In the genomic region with DNA sequence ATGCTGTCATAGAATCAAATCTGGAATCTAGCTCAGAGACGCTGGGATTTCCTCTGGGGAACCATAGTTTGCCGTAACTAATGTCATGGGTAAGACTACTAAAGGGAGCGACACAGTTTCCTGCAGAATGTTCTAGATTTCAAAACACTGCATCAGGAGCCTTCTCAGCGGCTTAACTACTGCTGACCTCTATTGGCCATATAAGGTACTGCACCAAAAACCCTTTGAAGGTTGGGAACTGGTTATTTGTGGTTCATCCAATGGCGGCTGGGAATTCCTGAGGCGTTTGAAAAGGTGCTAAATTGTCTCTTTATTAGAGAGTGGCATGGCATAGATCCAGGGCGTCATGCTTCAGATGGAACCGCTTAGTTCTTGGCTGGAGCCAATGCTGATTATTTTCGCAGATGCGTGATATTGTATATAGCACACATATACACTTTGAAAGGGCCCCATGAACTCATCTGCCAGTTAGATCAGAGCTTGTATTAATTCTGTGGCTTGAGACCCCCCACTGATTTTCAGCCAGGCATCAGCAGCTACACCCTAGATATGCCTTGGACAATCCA, we compare ENCODE assay signal across 9 mouse cellular contexts.
DNase-seq lines count a peak whose midpoint lies in the region; ATAC-seq and TF ChIP-seq lines count a peak whose summit lies in the region.
"Had no signal": no experiment of that assay in that cellular context is flagged by ENCODE, and none has a peak within 500 bp of the region (broad histone marks: within the 10 kb centered on the region; RNA-seq: fewer than 3 reads in every experiment).

No protein-coding gene starts in this region.

- no peak overlapping the region for H3K9ac ChIP-seq in heart, postnatal 0 days (replicated peaks; ENCODE audit: low read depth, low read length)
- H3K9ac ChIP-seq in heart, embryonic 12.5 days = no peak overlapping the region
- no peak overlapping the region for H3K9ac ChIP-seq in MEL (ENCODE audit: control insufficient read depth, low read depth, low read length, poor library complexity, severe bottlenecking)
- H3K9ac ChIP-seq in hindbrain, embryonic 11.5 days (ENCODE audit: low read depth, low read length) = no peak overlapping the region
- H3K9ac ChIP-seq in midbrain, embryonic 16.5 days (ENCODE audit: low read depth, low read length) = no peak overlapping the region

- H3K27ac ChIP-seq in heart, postnatal 0 days (ENCODE audit: low read depth) = no peak overlapping the region
- H3K27ac ChIP-seq in heart, embryonic 12.5 days (ENCODE audit: poor library complexity, severe bottlenecking) = no peak overlapping the region
- no peak overlapping the region for H3K27ac ChIP-seq in MEL (ENCODE audit: control insufficient read depth, low read depth, low read length)
- H3K27ac ChIP-seq in hindbrain, embryonic 11.5 days (ENCODE audit: low read depth, low read length) = no peak overlapping the region
- H3K27ac ChIP-seq in left cerebral cortex, adult 2 months = no peak overlapping the region
- no peak overlapping the region for H3K27ac ChIP-seq in midbrain, embryonic 16.5 days (ENCODE audit: low read length)
- H3K27ac ChIP-seq: macrophage had no signal

- H3K4me3 ChIP-seq in heart, postnatal 0 days (ENCODE audit: low read depth, low read length) = no peak overlapping the region
- no peak overlapping the region for H3K4me3 ChIP-seq in heart, embryonic 12.5 days
- H3K4me3 ChIP-seq in MEL (ENCODE audit: control insufficient read depth in 1 of 2, insufficient read depth in 1 of 2, low read depth in 2 of 2, low read length in 2 of 2) = no peak overlapping the region
- no peak overlapping the region for H3K4me3 ChIP-seq in hindbrain, embryonic 11.5 days (ENCODE audit: low read depth, low read length)
- no peak overlapping the region for H3K4me3 ChIP-seq in left cerebral cortex, adult 2 months
- H3K4me3 ChIP-seq in midbrain, embryonic 16.5 days (ENCODE audit: low read depth, low read length) = no peak overlapping the region

- WGBS in heart, postnatal 0 days = 29% methylated on average over 10 of the region's 10 CpGs
- 36% methylated on average over 10 of the region's 10 CpGs for WGBS in heart, embryonic 12.5 days
- WGBS in hindbrain, embryonic 11.5 days = 44% methylated on average over 10 of the region's 10 CpGs
- 47% methylated on average over 10 of the region's 10 CpGs for WGBS in midbrain, embryonic 16.5 days

- peak; percentile 50 for DNase-seq in heart, postnatal 0 days (ENCODE audit: low spot score)
- DNase-seq in MEL (ENCODE audit: low read depth, low spot score) = peak; percentile 28
- peak; percentile 54 for DNase-seq in embryo, embryonic 10 days (ENCODE audit: low spot score)
- peak; percentile 79 for DNase-seq in hindbrain, embryonic 11.5 days (ENCODE audit: low spot score)
- DNase-seq in left cerebral cortex, adult 2 months (ENCODE audit: extremely low spot score in 1 of 2, low spot score in 2 of 2) = peak; percentile 24 to 36
- DNase-seq in natural killer cell, adult 2 months (ENCODE audit: low spot score in 2 of 2) = no peak

- no peaks in the 10 kb centered on the region for H3K27me3 ChIP-seq in heart, postnatal 0 days (ENCODE audit: control insufficient read depth, insufficient read depth, low read length)
- H3K27me3 ChIP-seq in heart, embryonic 12.5 days (replicated peaks) = no peaks in the 10 kb centered on the region
- H3K27me3 ChIP-seq in MEL (ENCODE audit: control insufficient read depth in 1 of 2, insufficient read depth in 2 of 2, low read length in 2 of 2) = no peaks in the 10 kb centered on the region
- no peaks in the 10 kb centered on the region for H3K27me3 ChIP-seq in hindbrain, embryonic 11.5 days (ENCODE audit: control insufficient read depth, insufficient read depth, low read length)
- no peaks in the 10 kb centered on the region for H3K27me3 ChIP-seq in midbrain, embryonic 16.5 days (ENCODE audit: control insufficient read depth, insufficient read depth, low read depth, low read length)

- no peaks in the 10 kb centered on the region for H3K4me1 ChIP-seq in heart, postnatal 0 days (ENCODE audit: control insufficient read depth, insufficient read depth)
- H3K4me1 ChIP-seq in heart, embryonic 12.5 days (replicated peaks) = no peaks in the 10 kb centered on the region
- H3K4me1 ChIP-seq in MEL (ENCODE audit: control insufficient read depth in 1 of 2, insufficient read depth in 2 of 2, low read length in 2 of 2) = no peaks in the 10 kb centered on the region
- no peaks in the 10 kb centered on the region for H3K4me1 ChIP-seq in hindbrain, embryonic 11.5 days (replicated peaks; ENCODE audit: control insufficient read depth, insufficient read depth, low read length)
- H3K4me1 ChIP-seq in midbrain, embryonic 16.5 days (ENCODE audit: control insufficient read depth, insufficient read depth, low read length) = no peaks in the 10 kb centered on the region

- peak; percentile 41 for TF ChIP-seq RAD21 in MEL (IDR thresholded peaks at IDR 0.05; ENCODE audit: low read depth, low read length)

- H3K9me3 ChIP-seq in heart, postnatal 0 days (replicated peaks; ENCODE audit: control insufficient read depth, low read length) = no peaks in the 10 kb centered on the region
- no peaks in the 10 kb centered on the region for H3K9me3 ChIP-seq in heart, embryonic 12.5 days (replicated peaks)
- no peaks in the 10 kb centered on the region for H3K9me3 ChIP-seq in MEL (replicated peaks; ENCODE audit: insufficient read depth, low read length)
- no peaks in the 10 kb centered on the region for H3K9me3 ChIP-seq in hindbrain, embryonic 11.5 days (ENCODE audit: control insufficient read depth, low read length)
- no peaks in the 10 kb centered on the region for H3K9me3 ChIP-seq in midbrain, embryonic 16.5 days (replicated peaks; ENCODE audit: control insufficient read depth, low read length, poor library complexity, severe bottlenecking)

- intact Hi-C loops in left cerebral cortex, adult 2 months (cut with DNase I) = loop anchor here (2.0 to 5.0 kb wide), 2 partner anchors 306 to 360 kb away; no protein-coding TSS in a partner anchor

- no peaks in the 10 kb centered on the region for H3K79me2 ChIP-seq in MEL (ENCODE audit: control insufficient read depth, insufficient read depth, low read length, poor library complexity)

- no peak for TF ChIP-seq EP300 in heart, postnatal 0 days (IDR thresholded peaks at IDR 0.05; ENCODE audit: low read depth)
- no peak for TF ChIP-seq EP300 in MEL (IDR thresholded peaks at IDR 0.05; ENCODE audit: low read depth in 1 of 2, low read length in 2 of 2)

- no peak overlapping the region for H3K4me2 ChIP-seq in heart, postnatal 0 days (ENCODE audit: low read depth, low read length)
- H3K4me2 ChIP-seq in heart, embryonic 12.5 days = no peak overlapping the region
- no peak overlapping the region for H3K4me2 ChIP-seq in hindbrain, embryonic 11.5 days (replicated peaks; ENCODE audit: low read depth, low read length)
- H3K4me2 ChIP-seq in midbrain, embryonic 16.5 days (ENCODE audit: low read length) = no peak overlapping the region

- peak; percentile 24; the same call in 1 of the 2 replicates for ATAC-seq in heart, postnatal 0 days (ENCODE audit: insufficient read depth, low read depth)
- no peak for ATAC-seq in heart, embryonic 12.5 days (ENCODE audit: insufficient number of reproducible peaks, low FRiP score)
- peak; percentile 43 for ATAC-seq in hindbrain, embryonic 11.5 days (ENCODE audit: low FRiP score)
- 0 out of 2 replicates have a peak, but pooled peaks have one; percentile 21 for ATAC-seq in midbrain, embryonic 16.5 days

- no peaks in the 10 kb centered on the region for H3K36me3 ChIP-seq in heart, postnatal 0 days (replicated peaks; ENCODE audit: control insufficient read depth, insufficient read depth, low read length)
- H3K36me3 ChIP-seq in heart, embryonic 12.5 days = no peaks in the 10 kb centered on the region
- no peaks in the 10 kb centered on the region for H3K36me3 ChIP-seq in MEL (ENCODE audit: control insufficient read depth in 1 of 2, insufficient read depth in 2 of 2, low read length in 2 of 2)
- H3K36me3 ChIP-seq in hindbrain, embryonic 11.5 days (ENCODE audit: control insufficient read depth, insufficient read depth, low read length) = no peaks in the 10 kb centered on the region
- no peaks in the 10 kb centered on the region for H3K36me3 ChIP-seq in midbrain, embryonic 16.5 days (ENCODE audit: control insufficient read depth, insufficient read depth, low read length)

- TF ChIP-seq POLR2A in MEL (IDR thresholded peaks at IDR 0.05; ENCODE audit: control insufficient read depth in 1 of 2, insufficient read depth in 1 of 2, low read depth in 1 of 2, low read length in 2 of 2, poor library complexity in 1 of 2) = no peak

- peak; percentile 94 for TF ChIP-seq CTCF in heart, postnatal 0 days (IDR thresholded peaks at IDR 0.05; ENCODE audit: low read depth)
- TF ChIP-seq CTCF in MEL (IDR thresholded peaks at IDR 0.05 in 2 of 3, conservative IDR thresholded peaks at IDR 0.05 in 1 of 3; ENCODE audit: control insufficient read depth in 1 of 3, insufficient read depth in 1 of 3, low read depth in 2 of 3, low read length in 3 of 3, poor library complexity in 1 of 3, severe bottlenecking in 1 of 3) = peak; percentile 30 to 54 (median 52); a peak in 4 of 6 replicates
- peak; percentile 91 for TF ChIP-seq CTCF in left cerebral cortex, adult 2 months (IDR thresholded peaks at IDR 0.05)

TF ChIP-seq in MEL, 35 proteins besides CTCF, POLR2A, EP300 and RAD21:
- TF ChIP-seq ZC3H11A (IDR thresholded peaks at IDR 0.05; ENCODE audit: low read depth, low read length) (no peak), RCOR1 (IDR thresholded peaks at IDR 0.05; ENCODE audit: low read depth, low read length) (no peak), ELF1 (IDR thresholded peaks at IDR 0.05; ENCODE audit: low read depth, low read length) (no peak), POLR2AphosphoS2 (IDR thresholded peaks at IDR 0.05; ENCODE audit: low read length) (no peak), ZMIZ1 (IDR thresholded peaks at IDR 0.05; ENCODE audit: low read depth, low read length) (no peak), MEF2A (IDR thresholded peaks at IDR 0.05; ENCODE audit: extremely low read depth, insufficient replicate concordance, low read depth, low read length, poor library complexity, severe bottlenecking) (no peak), CHD2 (IDR thresholded peaks at IDR 0.05; ENCODE audit: low read length) (no peak)
TF ChIP-seq in MEL: peak in this region for 0.

Comparison
In these comparisons a context has a peak if more than half of its experiments do, and no peak if none do; other contexts are left out.
1. DNase-seq: peak in heart, postnatal 0 days (single experiment), MEL (single experiment), embryo, embryonic 10 days (single experiment), hindbrain, embryonic 11.5 days (single experiment) and left cerebral cortex, adult 2 months (2 of 2); none in natural killer cell, adult 2 months (0 of 2).
2. Peak in every context shown above with its lines, with median percentiles within 50 percentile points of each other: CTCF ChIP-seq.